Mouse (Mus musculus): ENCODE results near the gene Mprip. TPM values are rescaled to one million over a fixed set of nuclear protein-coding genes. Genes with fewer than 3 reads are reported as not detected.
"Not testable (repeated sequence)": the region's sequence is repeated elsewhere in the genome, so short reads cannot be mapped to it uniquely, and the experiment has no call there.

The Mprip gene
- polyA plus RNA-seq, 1 experiment from 2014 or later: 353 TPM

- ATAC-seq (no peak), DNase-seq (ENCODE audit: low read depth, low spot score) (no peak)
- ChIA-PET POLR2A (interaction anchor here (1.1 kb wide), 1 partner anchor 16 kb away, joined by 3 read pairs; no protein-coding TSS in a partner anchor), CTCF (interaction anchor here (0.8 to 2.5 kb wide), 2 partner anchors 21 to 28 kb away, joined by 3 to 8 read pairs; no protein-coding TSS in a partner anchor)
- in situ Hi-C loops (cut with MboI; ENCODE audit: low pct_unique_long_range_greater_than_20kb): no loop called here
- H3K27me3 ChIP-seq: no peaks in the 10 kb centered on the region
- TF ChIP-seq CTCF (IDR thresholded peaks at IDR 0.05): no peak
Observed at GRCm38 (mm10) chr11:59705113-59705512, 44.0 kb downstream of the Mprip start.

- ATAC-seq (no peak), DNase-seq (ENCODE audit: low read depth, low spot score) (no peak)
- H3K27me3 ChIP-seq: no peaks in the 10 kb centered on the region
- in situ Hi-C loops (cut with MboI; ENCODE audit: low pct_unique_long_range_greater_than_20kb): no loop called here
- ChIA-PET POLR2A (no interaction called here), CTCF (interaction anchor here (1.1 to 2.2 kb wide), 4 partner anchors 13 to 43 kb away, joined by 3 to 5 read pairs (median 4); no protein-coding TSS in a partner anchor)
- no peak for TF ChIP-seq CTCF (IDR thresholded peaks at IDR 0.05)
Observed at GRCm38 (mm10) chr11:59707481-59707880, 46.4 kb downstream of the Mprip start.

GRCm38 (mm10) chr11:59707931-59708611, 47.0 kb downstream of the Mprip start:
- TF ChIP-seq CTCF (IDR thresholded peaks at IDR 0.05): no peak
- POLR2A ChIA-PET: no interaction called here
- peak; percentile 92 for DNase-seq (ENCODE audit: low read depth, low spot score)
- CTCF ChIA-PET: interaction anchor here (1.1 to 2.2 kb wide), 4 partner anchors 14 to 44 kb away, joined by 3 to 5 read pairs (median 4); no protein-coding TSS in a partner anchor
- ATAC-seq: peak; percentile 82
- no peaks in the 10 kb centered on the region for H3K27me3 ChIP-seq
- in situ Hi-C loops (cut with MboI; ENCODE audit: low pct_unique_long_range_greater_than_20kb): no loop called here

- H3K27me3 ChIP-seq: no peaks in the 10 kb centered on the region
- no peak for DNase-seq (ENCODE audit: low read depth, low spot score)
- POLR2A ChIA-PET: no interaction called here
- no peak for TF ChIP-seq CTCF (IDR thresholded peaks at IDR 0.05)
- CTCF ChIA-PET: interaction anchor here (1.1 to 1.7 kb wide), 4 partner anchors 15 to 89 kb away, joined by 3 to 5 read pairs (median 4); no protein-coding TSS in a partner anchor
- in situ Hi-C loops (cut with MboI; ENCODE audit: low pct_unique_long_range_greater_than_20kb): no loop called here
- ATAC-seq: no peak
Observed at GRCm38 (mm10) chr11:59715424-59715840, 54.3 kb downstream of the Mprip start.

GRCm38 (mm10) chr11:59717801-59718291, 56.7 kb downstream of the Mprip start:
- ChIA-PET CTCF (no interaction called here), POLR2A (no interaction called here)
- ATAC-seq (no peak), DNase-seq (ENCODE audit: low read depth, low spot score) (no peak)
- no peaks in the 10 kb centered on the region for H3K27me3 ChIP-seq
- in situ Hi-C loops (cut with MboI; ENCODE audit: low pct_unique_long_range_greater_than_20kb): no loop called here
- TF ChIP-seq CTCF (IDR thresholded peaks at IDR 0.05): no peak

GRCm38 (mm10) chr11:59719185-59719584, 58.1 kb downstream of the Mprip start:
- no peak for ATAC-seq

GRCm38 (mm10) chr11:59721385-59721784, 60.3 kb downstream of the Mprip start:
- TF ChIP-seq CTCF (IDR thresholded peaks at IDR 0.05): no peak
- POLR2A ChIA-PET: no interaction called here
- DNase-seq (ENCODE audit: low read depth, low spot score) (no peak), ATAC-seq (no peak)
- CTCF ChIA-PET: no interaction called here
- H3K27me3 ChIP-seq: no peaks in the 10 kb centered on the region
- in situ Hi-C loops (cut with MboI; ENCODE audit: low pct_unique_long_range_greater_than_20kb): no loop called here

More at GRCm38 (mm10) chr11:59719185-59719584, 58.1 kb downstream of the Mprip start:
- ChIA-PET CTCF (interaction anchor here (1.2 kb wide), 1 partner anchor 13 kb away, joined by 3 read pairs; no protein-coding TSS in a partner anchor), POLR2A (no interaction called here)
- TF ChIP-seq CTCF (IDR thresholded peaks at IDR 0.05): no peak
- H3K27me3 ChIP-seq: no peaks in the 10 kb centered on the region
- in situ Hi-C loops (cut with MboI; ENCODE audit: low pct_unique_long_range_greater_than_20kb): no loop called here
- no peak for DNase-seq (ENCODE audit: low read depth, low spot score)

- DNase-seq (ENCODE audit: low read depth, low spot score) (no peak), ATAC-seq (no peak)
- ChIA-PET CTCF (no interaction called here), POLR2A (interaction anchor here (0.7 kb wide), 1 partner anchor 52 kb away, joined by 4 read pairs; no protein-coding TSS in a partner anchor)
- H3K27me3 ChIP-seq: no peaks in the 10 kb centered on the region
- in situ Hi-C loops (cut with MboI; ENCODE audit: low pct_unique_long_range_greater_than_20kb): no loop called here
- no peak for TF ChIP-seq CTCF (IDR thresholded peaks at IDR 0.05)
Observed at GRCm38 (mm10) chr11:59727204-59727603, 66.1 kb downstream of the Mprip start.

GRCm38 (mm10) chr11:59731821-59732220, 70.7 kb downstream of the Mprip start:
- POLR2A ChIA-PET: interaction anchor here (1.0 to 1.3 kb wide), 2 partner anchors 68 to 81 kb away, joined by 3 read pairs; no protein-coding TSS in a partner anchor
- in situ Hi-C loops (cut with MboI; ENCODE audit: low pct_unique_long_range_greater_than_20kb): no loop called here
- TF ChIP-seq CTCF (IDR thresholded peaks at IDR 0.05): no peak
- ATAC-seq (peak; percentile 7), DNase-seq (ENCODE audit: low read depth, low spot score) (no peak)
- CTCF ChIA-PET: interaction anchor here (0.7 to 2.1 kb wide), 4 partner anchors 8 to 92 kb away, joined by 3 to 10 read pairs (median 6); no protein-coding TSS in a partner anchor
- H3K27me3 ChIP-seq: no peaks in the 10 kb centered on the region

- ATAC-seq (peak; percentile 89), DNase-seq (ENCODE audit: low read depth, low spot score) (peak; percentile 89)
- CTCF ChIA-PET: interaction anchor here (0.7 to 2.3 kb wide), 12 partner anchors 9 to 108 kb away, joined by 3 to 15 read pairs (median 4); no protein-coding TSS in a partner anchor
- peak; percentile 68 for TF ChIP-seq CTCF (IDR thresholded peaks at IDR 0.05)
- H3K27me3 ChIP-seq: no peaks in the 10 kb centered on the region
- in situ Hi-C loops (cut with MboI; ENCODE audit: low pct_unique_long_range_greater_than_20kb): no loop called here
- POLR2A ChIA-PET: interaction anchor here (0.6 to 1.3 kb wide), 5 partner anchors 59 to 82 kb away, joined by 3 to 4 read pairs (median 3); no protein-coding TSS in a partner anchor
Observed at GRCm38 (mm10) chr11:59732407-59733066, 71.4 kb downstream of the Mprip start.

GRCm38 (mm10) chr11:59733600-59733999, 72.5 kb downstream of the Mprip start:
- in situ Hi-C loops (cut with MboI; ENCODE audit: low pct_unique_long_range_greater_than_20kb); ATAC-seq; DNase-seq (ENCODE audit: low read depth, low spot score); H3K27me3 ChIP-seq: not testable (repeated sequence)
- ChIA-PET POLR2A (interaction anchor here (1.1 kb wide), 1 partner anchor 60 kb away, joined by 3 read pairs; no protein-coding TSS in a partner anchor), CTCF (interaction anchor here (0.9 to 2.3 kb wide), 9 partner anchors 10 to 109 kb away, joined by 3 to 15 read pairs (median 3); no protein-coding TSS in a partner anchor)
